Mouse (Mus musculus): ENCODE measurements at regions not wholly inside any gene's neighbourhood (a gene's known extent, or its start where the extent isn't known, plus 50 kb on each side); places are given as distances from the start of the nearest gene placed in this dataset.
"Not testable (repeated sequence)": the region's sequence is repeated elsewhere in the genome, so short reads cannot be mapped to it uniquely, and the experiment has no call there.

- no peak for DNase-seq (ENCODE audit: low spot score in 2 of 2)
Observed at GRCm38 (mm10) chr13:113485511-113485910, 132.9 kb downstream of the Snx18 start.

GRCm38 (mm10) chr13:113484159-113484762 lies 134.1 kb downstream of the Snx18 start:
- DNase-seq (ENCODE audit: low spot score in 2 of 2) = no peak

- peak in 1 of 2 experiments; percentile 32 for DNase-seq (ENCODE audit: low spot score in 2 of 2)
Observed at GRCm38 (mm10) chr13:113482911-113483310, 135.5 kb downstream of the Snx18 start.

- no peak for DNase-seq (ENCODE audit: low spot score in 2 of 2)
Observed at GRCm38 (mm10) chr13:113477901-113478510, 140.4 kb downstream of the Snx18 start.

- DNase-seq (ENCODE audit: low spot score in 2 of 2) = no peak
Observed at GRCm38 (mm10) chr13:113470822-113471557, 147.4 kb downstream of the Snx18 start.

GRCm38 (mm10) chr13:113464190-113465064 lies 153.9 kb downstream of the Snx18 start:
- no peak for DNase-seq (ENCODE audit: low spot score in 2 of 2)

GRCm38 (mm10) chr13:113463420-113463819 lies 154.9 kb downstream of the Snx18 start:
- no peak for DNase-seq (ENCODE audit: low spot score in 2 of 2)

- DNase-seq (ENCODE audit: low spot score in 2 of 2) = no peak
Observed at GRCm38 (mm10) chr13:113454490-113455295, 161.7 kb downstream of the BC067074 start.

GRCm38 (mm10) chr13:113448378-113448777 lies 155.4 kb downstream of the BC067074 start:
- DNase-seq (ENCODE audit: low spot score in 2 of 2) = no peak

GRCm38 (mm10) chr13:113446226-113446625 lies 153.3 kb downstream of the BC067074 start:
- no peak for DNase-seq (ENCODE audit: low spot score in 2 of 2)

GRCm38 (mm10) chr13:113444481-113444880 lies 151.5 kb downstream of the BC067074 start:
- not testable (repeated sequence) for DNase-seq (ENCODE audit: low spot score in 2 of 2)

- DNase-seq (ENCODE audit: low spot score in 2 of 2) = no peak
Observed at GRCm38 (mm10) chr13:113443078-113443477, 150.1 kb downstream of the BC067074 start.

- DNase-seq (ENCODE audit: low spot score in 2 of 2) = no peak
Observed at GRCm38 (mm10) chr13:113442169-113442568, 149.2 kb downstream of the BC067074 start.

- no peak for DNase-seq (ENCODE audit: low spot score in 2 of 2)
Observed at GRCm38 (mm10) chr13:113440137-113440536, 147.2 kb downstream of the BC067074 start.

- DNase-seq (ENCODE audit: low spot score in 2 of 2) = no peak
Observed at GRCm38 (mm10) chr13:113439516-113439915, 146.6 kb downstream of the BC067074 start.

GRCm38 (mm10) chr13:113438872-113439271 lies 145.9 kb downstream of the BC067074 start:
- DNase-seq (ENCODE audit: low spot score in 2 of 2) = no peak

GRCm38 (mm10) chr13:113436288-113436687 lies 143.3 kb downstream of the BC067074 start:
- DNase-seq (ENCODE audit: low spot score in 2 of 2) = no peak

- no peak for DNase-seq (ENCODE audit: low spot score in 2 of 2)
Observed at GRCm38 (mm10) chr13:113435117-113435516, 142.2 kb downstream of the BC067074 start.

- no peak for DNase-seq (ENCODE audit: low spot score in 2 of 2)
Observed at GRCm38 (mm10) chr13:113433456-113433855, 140.5 kb downstream of the BC067074 start.

- DNase-seq (ENCODE audit: low spot score in 2 of 2) = peak in 1 of 2 experiments; percentile 24
Observed at GRCm38 (mm10) chr13:113429615-113430014, 136.7 kb downstream of the BC067074 start.

Measured in layer of hippocampus, adult 18-20 months (tissue).